Mouse (Mus musculus) heart, adult 2 months (tissue): ENCODE data around the gene Gm10271.
A peak's percentile ranks its signal among the peaks of the same experiment; 100 is the strongest.

Source experiments
- CTCF ChIP-seq: fragments of 200-600 bp; IDR thresholded peaks from 2 replicates; pipeline ENCODE4 v1.8.1; 2022; ENCODE audit warnings: antibody characterized with exemption, mild to moderate bottlenecking, moderate library complexity
- POLR2A ChIP-seq: fragments of 200-500 bp; IDR thresholded peaks from 2 replicates; pipeline ENCODE4 v1.6.1; 2011; ENCODE audit warnings: mild to moderate bottlenecking, low read depth, low read length, control low read depth; ENCODE audit not compliant: insufficient read depth

DNA sequence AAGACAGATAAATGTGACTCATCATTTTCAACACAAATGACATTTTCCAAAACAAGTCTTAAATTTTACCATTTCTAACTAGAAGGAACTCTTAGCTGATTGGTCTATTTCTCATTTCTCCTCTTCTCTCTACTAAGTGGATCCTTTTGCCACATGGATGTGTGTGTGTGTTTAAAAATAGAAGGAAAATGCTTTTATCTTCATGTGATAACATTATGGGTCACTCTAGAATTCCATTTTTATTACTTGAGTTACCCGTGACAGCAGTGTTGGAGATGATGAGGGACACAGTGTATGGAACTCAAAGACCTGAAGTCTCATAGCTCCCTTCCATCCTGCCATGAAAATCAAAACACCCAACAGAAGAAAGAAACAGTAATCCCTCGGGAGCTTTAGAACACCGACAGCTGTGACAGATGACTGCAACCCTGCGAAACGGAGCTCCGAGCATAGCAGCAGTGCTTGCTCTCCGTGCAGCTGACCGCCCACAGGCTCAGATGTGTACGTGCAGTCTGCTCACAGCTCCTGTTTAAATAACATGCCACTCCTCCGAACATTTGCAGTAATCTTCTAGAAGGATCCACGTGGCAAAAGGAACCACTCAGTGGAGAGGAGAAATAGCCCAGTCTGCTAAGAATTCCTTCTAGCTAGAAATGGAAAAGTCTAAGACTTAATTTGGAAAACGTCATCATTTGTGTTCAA, 41.4 kb upstream of the Gm10271 start:
- TF ChIP-seq POLR2A (no peak), CTCF (peak; percentile 22; the same call in 1 of the 2 replicates)
